Mouse (Mus musculus): ENCODE measurements at regions not wholly inside any gene's neighbourhood (a gene's known extent, or its start where the extent isn't known, plus 50 kb on each side); places are given as distances from the start of the nearest gene placed in this dataset.

DNA sequence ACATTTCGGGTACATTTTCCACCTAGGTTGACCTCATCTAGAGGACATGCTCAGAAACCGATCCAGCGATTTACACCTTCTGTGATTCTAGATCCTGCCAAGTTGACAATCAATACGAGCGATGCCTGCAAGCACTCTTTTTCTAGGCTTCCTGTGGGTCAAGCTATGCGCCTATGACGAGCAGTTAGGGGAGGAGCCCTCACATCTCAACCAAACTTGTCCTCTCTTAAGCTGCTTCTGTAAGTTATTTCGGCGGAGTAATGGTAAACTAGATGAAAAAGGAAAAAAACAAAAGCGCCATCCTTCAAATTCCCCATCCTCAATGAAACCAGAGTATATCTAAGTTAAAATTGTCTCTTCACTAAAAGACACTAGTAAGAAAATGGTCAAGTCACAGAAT is 858.5 kb downstream of the Zfp704 start:
- 88% methylated on average over 10 of the region's 10 CpGs for WGBS
- no peak overlapping the region for H3K27ac ChIP-seq (ENCODE audit: low read depth, low read length)
- ATAC-seq (ENCODE audit: low FRiP score) (no peak), DNase-seq (ENCODE audit: low spot score) (no peak)
- H3K9me3 ChIP-seq (ENCODE audit: control insufficient read depth, low read length): no peaks in the 10 kb centered on the region
- no peak overlapping the region for H3K4me2 ChIP-seq (replicated peaks; ENCODE audit: low read depth, low read length)
- no peak overlapping the region for H3K4me3 ChIP-seq (ENCODE audit: low read depth, low read length)
- no peaks in the 10 kb centered on the region for H3K4me1 ChIP-seq (replicated peaks; ENCODE audit: control insufficient read depth, insufficient read depth, low read length)
- no peak overlapping the region for H3K9ac ChIP-seq (ENCODE audit: low read depth, low read length)
- no peaks in the 10 kb centered on the region for H3K27me3 ChIP-seq (ENCODE audit: control insufficient read depth, insufficient read depth, low read length)
- H3K36me3 ChIP-seq (ENCODE audit: control insufficient read depth, insufficient read depth, low read length): no peaks in the 10 kb centered on the region

DNA sequence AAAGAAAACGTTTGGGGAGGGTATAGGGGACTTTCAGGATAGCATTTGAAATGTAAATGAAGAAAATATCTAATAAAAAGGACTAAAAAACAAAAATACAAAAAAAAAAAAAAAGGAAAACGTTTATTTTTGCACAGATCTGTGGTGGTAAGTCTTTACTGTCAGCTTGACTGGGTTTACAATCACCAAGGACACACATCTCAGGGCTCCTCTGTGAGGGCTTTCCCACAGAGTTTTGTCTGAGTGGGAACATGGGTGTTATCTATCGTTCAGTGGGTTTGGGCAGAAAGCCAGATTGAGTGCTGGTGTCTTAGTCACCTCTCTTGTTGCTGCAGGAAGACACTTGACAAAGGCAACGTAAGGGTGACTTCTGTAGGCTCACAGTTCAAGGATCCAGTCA is 859.0 kb downstream of the Zfp704 start:
- Histone ChIP-seq H3K4me3 (ENCODE audit: low read depth, low read length) (no peak overlapping the region), H3K9me3 (ENCODE audit: control insufficient read depth, low read length) (no peaks in the 10 kb centered on the region), H3K27ac (ENCODE audit: low read depth, low read length) (no peak overlapping the region), H3K4me2 (replicated peaks; ENCODE audit: low read depth, low read length) (no peak overlapping the region), H3K4me1 (replicated peaks; ENCODE audit: control insufficient read depth, insufficient read depth, low read length) (no peaks in the 10 kb centered on the region), H3K36me3 (ENCODE audit: control insufficient read depth, insufficient read depth, low read length) (no peaks in the 10 kb centered on the region), H3K9ac (ENCODE audit: low read depth, low read length) (no peak overlapping the region), H3K27me3 (ENCODE audit: control insufficient read depth, insufficient read depth, low read length) (no peaks in the 10 kb centered on the region)
- DNase-seq (ENCODE audit: low spot score) (no peak), ATAC-seq (ENCODE audit: low FRiP score) (no peak)
- 71% methylated on average over 4 of the region's 4 CpGs for WGBS

DNA sequence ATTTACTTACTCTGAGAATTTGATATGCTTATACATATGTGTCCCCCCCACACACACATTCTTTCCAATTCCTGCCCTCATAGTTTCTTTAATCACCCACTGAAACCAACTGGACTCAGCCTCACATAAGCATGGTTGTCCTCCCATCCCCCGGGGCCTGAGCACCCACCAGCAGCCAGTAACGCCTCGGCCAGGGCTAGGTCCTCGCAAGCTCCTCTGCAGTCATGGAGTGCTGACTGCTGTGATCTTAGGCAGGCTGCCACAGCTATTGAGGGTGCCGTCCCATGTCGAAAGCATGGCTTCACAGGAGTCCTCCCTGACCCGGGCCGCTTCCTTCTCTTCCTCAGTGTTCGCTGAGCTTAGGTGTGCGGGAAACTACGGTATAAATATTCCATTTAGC is 859.7 kb downstream of the Zfp704 start:
- no peak overlapping the region for H3K4me3 ChIP-seq (ENCODE audit: low read depth, low read length)
- no peak overlapping the region for H3K9ac ChIP-seq (ENCODE audit: low read depth, low read length)
- no peaks in the 10 kb centered on the region for H3K27me3 ChIP-seq (ENCODE audit: control insufficient read depth, insufficient read depth, low read length)
- no peak overlapping the region for H3K27ac ChIP-seq (ENCODE audit: low read depth, low read length)
- no peak for ATAC-seq (ENCODE audit: low FRiP score)
- H3K4me2 ChIP-seq (replicated peaks; ENCODE audit: low read depth, low read length): no peak overlapping the region
- DNase-seq (ENCODE audit: low spot score): no peak
- no peaks in the 10 kb centered on the region for H3K4me1 ChIP-seq (replicated peaks; ENCODE audit: control insufficient read depth, insufficient read depth, low read length)
- no peaks in the 10 kb centered on the region for H3K9me3 ChIP-seq (ENCODE audit: control insufficient read depth, low read length)
- no peaks in the 10 kb centered on the region for H3K36me3 ChIP-seq (ENCODE audit: control insufficient read depth, insufficient read depth, low read length)
- 86% methylated on average over 11 of the region's 11 CpGs for WGBS

DNA sequence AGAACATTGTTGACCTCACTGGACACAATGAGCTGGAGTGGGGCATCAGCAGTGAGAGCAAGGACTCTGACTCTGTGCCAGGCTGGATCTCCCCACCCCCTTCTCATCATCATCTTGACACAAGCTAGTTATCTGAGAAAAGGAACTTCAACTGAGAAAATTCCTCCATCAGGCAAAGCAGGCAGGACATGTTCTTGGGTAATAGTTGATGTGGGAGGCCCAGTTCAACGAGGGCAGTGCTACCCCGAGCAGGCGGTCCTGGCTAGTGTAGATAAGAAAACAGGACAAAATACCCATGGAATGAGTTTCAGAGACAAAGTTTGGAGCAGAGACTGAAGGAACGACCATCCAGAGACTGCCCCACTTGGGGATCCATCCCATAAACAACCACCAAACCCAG is 862.7 kb downstream of the Zfp704 start:
- no peak for ATAC-seq (ENCODE audit: low FRiP score)

DNA sequence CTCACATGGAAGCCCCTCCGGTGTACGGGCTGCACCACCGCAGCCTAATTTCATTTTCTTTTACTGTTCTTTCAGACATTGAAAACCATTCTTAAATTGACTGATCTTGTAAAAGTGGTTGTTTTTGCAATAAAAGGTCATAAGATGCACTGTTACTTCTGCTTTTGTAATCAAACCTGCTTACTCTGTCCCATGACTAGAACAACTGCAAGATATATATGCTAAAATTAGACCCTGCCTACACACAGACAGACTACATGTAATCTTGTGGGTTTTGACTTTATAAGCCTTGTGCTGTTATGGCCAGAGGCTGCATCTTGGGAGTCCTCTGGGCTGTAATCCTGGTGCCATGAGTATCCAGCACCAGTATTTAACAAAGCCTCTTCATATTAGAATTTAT is 863.2 kb downstream of the Zfp704 start:
- H3K4me3 ChIP-seq (ENCODE audit: low read depth, low read length): no peak overlapping the region
- H3K9ac ChIP-seq (ENCODE audit: low read depth, low read length): no peak overlapping the region
- no peaks in the 10 kb centered on the region for H3K27me3 ChIP-seq (ENCODE audit: control insufficient read depth, insufficient read depth, low read length)
- no peaks in the 10 kb centered on the region for H3K36me3 ChIP-seq (ENCODE audit: control insufficient read depth, insufficient read depth, low read length)
- no peaks in the 10 kb centered on the region for H3K9me3 ChIP-seq (ENCODE audit: control insufficient read depth, low read length)
- H3K4me2 ChIP-seq (replicated peaks; ENCODE audit: low read depth, low read length): no peak overlapping the region
- no peaks in the 10 kb centered on the region for H3K4me1 ChIP-seq (replicated peaks; ENCODE audit: control insufficient read depth, insufficient read depth, low read length)
- WGBS: 93% methylated on average over 3 of the region's 3 CpGs
- no peak overlapping the region for H3K27ac ChIP-seq (ENCODE audit: low read depth, low read length)
- DNase-seq (ENCODE audit: low spot score) (no peak), ATAC-seq (ENCODE audit: low FRiP score) (no peak)

More for the DNA sequence above, 862.7 kb downstream of the Zfp704 start:
- H3K9me3 ChIP-seq (ENCODE audit: control insufficient read depth, low read length): no peaks in the 10 kb centered on the region
- 87% methylated on average over 4 of the region's 4 CpGs for whole genome bisulfite sequencing
- DNase-seq (ENCODE audit: low spot score): no peak
- H3K9ac ChIP-seq (ENCODE audit: low read depth, low read length): no peak overlapping the region
- no peak overlapping the region for H3K27ac ChIP-seq (ENCODE audit: low read depth, low read length)
- H3K27me3 ChIP-seq (ENCODE audit: control insufficient read depth, insufficient read depth, low read length): no peaks in the 10 kb centered on the region
- no peaks in the 10 kb centered on the region for H3K4me1 ChIP-seq (replicated peaks; ENCODE audit: control insufficient read depth, insufficient read depth, low read length)
- no peak overlapping the region for H3K4me3 ChIP-seq (ENCODE audit: low read depth, low read length)
- H3K36me3 ChIP-seq (ENCODE audit: control insufficient read depth, insufficient read depth, low read length): no peaks in the 10 kb centered on the region
- no peak overlapping the region for H3K4me2 ChIP-seq (replicated peaks; ENCODE audit: low read depth, low read length)

DNA sequence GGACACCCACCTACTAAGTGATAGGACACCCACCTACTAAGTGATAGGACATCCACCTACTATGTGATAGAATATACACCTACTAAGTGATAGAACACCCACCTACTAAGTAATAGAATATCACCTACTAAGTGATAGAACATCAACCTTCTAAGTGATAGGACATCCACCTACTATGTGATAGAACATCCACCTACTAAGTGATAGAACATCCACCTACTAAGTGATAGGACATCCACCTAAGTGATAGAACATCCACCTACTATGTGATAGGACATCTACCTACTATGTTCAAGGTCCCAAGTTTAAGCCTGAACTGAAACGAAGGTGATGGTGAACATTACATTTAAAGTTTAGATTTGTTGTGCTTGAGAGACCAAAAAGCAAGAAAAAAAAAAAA is 863.8 kb downstream of the Zfp704 start:
- Histone ChIP-seq H3K9me3 (ENCODE audit: control insufficient read depth, low read length) (no peaks in the 10 kb centered on the region), H3K4me2 (replicated peaks; ENCODE audit: low read depth, low read length) (no peak overlapping the region), H3K4me3 (ENCODE audit: low read depth, low read length) (no peak overlapping the region), H3K4me1 (replicated peaks; ENCODE audit: control insufficient read depth, insufficient read depth, low read length) (no peaks in the 10 kb centered on the region), H3K27ac (ENCODE audit: low read depth, low read length) (no peak overlapping the region), H3K36me3 (ENCODE audit: control insufficient read depth, insufficient read depth, low read length) (no peaks in the 10 kb centered on the region), H3K27me3 (ENCODE audit: control insufficient read depth, insufficient read depth, low read length) (no peaks in the 10 kb centered on the region), H3K9ac (ENCODE audit: low read depth, low read length) (no peak overlapping the region)
- 90% methylated on average over 1 of the region's 1 CpGs for WGBS
- no peak for ATAC-seq (ENCODE audit: low FRiP score)
- no peak for DNase-seq (ENCODE audit: low spot score)

DNA sequence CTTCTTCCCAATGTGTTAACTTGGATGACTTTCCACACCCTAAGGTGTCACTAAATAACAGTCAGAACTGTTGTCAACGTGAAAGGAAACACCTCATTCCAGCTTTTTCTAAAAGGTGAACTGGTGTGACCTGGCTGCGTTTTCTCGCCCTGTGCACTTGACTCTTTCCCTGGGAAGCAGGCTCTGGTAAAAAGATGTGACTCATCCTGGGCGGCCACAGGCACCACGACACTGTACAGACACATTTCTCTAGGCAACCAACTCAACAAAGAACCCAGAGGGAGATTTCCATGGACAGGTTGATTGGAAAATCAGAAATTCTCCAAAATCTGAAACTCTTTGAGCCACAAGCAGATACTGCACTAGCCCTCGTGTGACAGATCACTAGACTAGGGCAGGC is 865.0 kb downstream of the Zfp704 start:
- Histone ChIP-seq H3K27me3 (ENCODE audit: control insufficient read depth, insufficient read depth, low read length) (no peaks in the 10 kb centered on the region), H3K9ac (ENCODE audit: low read depth, low read length) (no peak overlapping the region), H3K9me3 (ENCODE audit: control insufficient read depth, low read length) (no peaks in the 10 kb centered on the region), H3K4me3 (ENCODE audit: low read depth, low read length) (no peak overlapping the region), H3K4me2 (replicated peaks; ENCODE audit: low read depth, low read length) (no peak overlapping the region), H3K4me1 (replicated peaks; ENCODE audit: control insufficient read depth, insufficient read depth, low read length) (no peaks in the 10 kb centered on the region), H3K27ac (ENCODE audit: low read depth, low read length) (no peak overlapping the region), H3K36me3 (ENCODE audit: control insufficient read depth, insufficient read depth, low read length) (no peaks in the 10 kb centered on the region)
- no peak for DNase-seq (ENCODE audit: low spot score)
- WGBS: 77% methylated on average over 6 of the region's 6 CpGs
- ATAC-seq (ENCODE audit: low FRiP score): no peak

DNA sequence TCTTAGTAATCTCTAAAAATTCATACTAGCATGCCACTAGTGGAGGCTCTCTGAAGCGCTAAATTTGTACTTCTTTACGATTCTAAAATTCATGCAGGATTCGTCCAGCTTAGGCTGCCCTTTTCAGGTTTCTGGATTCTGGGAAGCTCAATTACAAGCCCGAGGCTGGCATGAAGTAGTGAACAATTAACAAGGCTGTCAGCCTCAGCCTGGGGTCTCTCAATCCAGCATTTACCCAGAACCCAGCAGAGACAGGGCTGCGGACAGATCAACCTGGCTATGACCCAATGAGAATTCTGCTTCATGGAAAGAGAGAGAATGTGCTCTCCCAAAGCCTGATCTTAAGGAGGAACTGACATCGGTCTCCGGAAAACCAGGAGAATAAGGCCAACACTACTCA is 866.2 kb downstream of the Zfp704 start:
- Histone ChIP-seq H3K36me3 (ENCODE audit: control insufficient read depth, insufficient read depth, low read length) (no peaks in the 10 kb centered on the region), H3K9me3 (ENCODE audit: control insufficient read depth, low read length) (no peaks in the 10 kb centered on the region), H3K4me3 (ENCODE audit: low read depth, low read length) (no peak overlapping the region), H3K4me1 (replicated peaks; ENCODE audit: control insufficient read depth, insufficient read depth, low read length) (no peaks in the 10 kb centered on the region), H3K27ac (ENCODE audit: low read depth, low read length) (no peak overlapping the region), H3K4me2 (replicated peaks; ENCODE audit: low read depth, low read length) (no peak overlapping the region), H3K27me3 (ENCODE audit: control insufficient read depth, insufficient read depth, low read length) (no peaks in the 10 kb centered on the region), H3K9ac (ENCODE audit: low read depth, low read length) (no peak overlapping the region)
- 82% methylated on average over 7 of the region's 7 CpGs for WGBS
- DNase-seq (ENCODE audit: low spot score): no peak
- no peak for ATAC-seq (ENCODE audit: low FRiP score)

DNA sequence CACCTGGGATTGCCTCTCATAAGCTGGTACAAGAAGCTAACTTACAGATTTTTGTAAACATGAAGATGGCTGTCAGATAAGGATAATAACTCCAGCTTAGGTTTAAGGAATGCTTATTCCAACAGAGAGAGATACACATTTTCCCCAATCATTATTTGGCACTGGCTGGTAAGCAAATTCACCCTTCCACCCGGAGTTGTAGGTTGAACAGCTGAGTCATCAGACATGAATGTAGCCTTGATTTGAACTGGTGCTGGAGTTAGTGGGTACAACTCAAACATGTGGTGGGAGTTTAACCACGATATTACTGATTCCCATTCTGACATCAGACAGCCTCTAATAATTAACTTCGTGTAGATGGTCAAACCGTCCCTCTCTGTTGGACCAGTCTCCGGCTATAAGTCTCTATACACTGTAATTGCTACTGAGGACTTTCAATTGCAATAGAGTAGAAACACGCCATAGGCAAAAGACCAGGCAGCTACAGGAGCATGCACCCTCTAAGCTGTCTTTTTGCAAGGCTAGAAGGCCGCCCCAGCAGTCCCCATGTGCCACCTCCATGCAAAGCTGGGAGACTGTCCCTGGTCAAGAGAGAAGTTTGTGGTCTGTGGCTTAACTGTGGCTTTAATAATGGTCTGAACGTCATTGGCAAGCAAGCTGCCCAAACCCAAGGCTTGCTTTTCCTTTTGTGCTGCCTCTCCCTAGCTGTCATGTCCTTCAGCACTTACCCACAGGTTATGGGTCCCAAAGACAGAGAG is 868.4 kb downstream of the Zfp704 start:
- Histone ChIP-seq H3K4me2 (replicated peaks; ENCODE audit: low read depth, low read length) (no peak overlapping the region), H3K27me3 (ENCODE audit: control insufficient read depth, insufficient read depth, low read length) (no peaks in the 10 kb centered on the region), H3K27ac (ENCODE audit: low read depth, low read length) (no peak overlapping the region), H3K9me3 (ENCODE audit: control insufficient read depth, low read length) (no peaks in the 10 kb centered on the region), H3K9ac (ENCODE audit: low read depth, low read length) (no peak overlapping the region), H3K36me3 (ENCODE audit: control insufficient read depth, insufficient read depth, low read length) (no peaks in the 10 kb centered on the region), H3K4me1 (replicated peaks; ENCODE audit: control insufficient read depth, insufficient read depth, low read length) (no peaks in the 10 kb centered on the region; the same call in 1 of the 2 replicates), H3K4me3 (ENCODE audit: low read depth, low read length) (no peak overlapping the region)
- no peak for DNase-seq (ENCODE audit: low spot score)
- ATAC-seq (ENCODE audit: low FRiP score): no peak
- WGBS: 90% methylated on average over 8 of the region's 8 CpGs

Data from hindbrain, embryonic 11.5 days (tissue).